Mouse (Mus musculus) thymus, adult 2 months (tissue): ENCODE measurements around the gene Clcn3.
A peak's percentile ranks its signal among the peaks of the same experiment; 100 is the strongest.

Experiments used
- CTCF ChIP-seq: fragments of 200-500 bp; IDR thresholded peaks from 2 replicates; pipeline ENCODE4 v1.5.1; 2012; ENCODE audit warnings: mild to moderate bottlenecking, control low read depth, low read length, moderate library complexity, borderline replicate concordance; ENCODE audit not compliant: control insufficient read depth, poor library complexity, insufficient read depth; ENCODE audit errors: extremely low read depth
- POLR2A ChIP-seq: fragments of 200-500 bp; IDR thresholded peaks from 2 replicates; pipeline ENCODE4 v1.6.1; 2012; ENCODE audit warnings: mild to moderate bottlenecking, low read length, control low read depth, moderate library complexity; ENCODE audit not compliant: control insufficient read depth, poor library complexity, insufficient read depth; ENCODE audit errors: extremely low read depth

- TF ChIP-seq CTCF = 0 out of 2 replicates have a peak, but pooled peaks have one; percentile 26
- TF ChIP-seq POLR2A = peak; percentile 65; the same call in 1 of the 2 replicates
These were observed 10.0 kb upstream of the Clcn3 start, which contains the start of gene Nek1 for GRCm38 (mm10) chr8:60992910-60993638.
